Mouse (Mus musculus) liver, embryonic 14.5 days (tissue): ENCODE data around the gene Atxn7l1.

Experiments used
- CTCF ChIP-seq: IDR thresholded peaks from 2 replicates; pipeline ENCODE4 v1.5.1; 2016; ENCODE audit warnings: antibody characterized with exemption, low read depth, control low read depth
- EP300 ChIP-seq: IDR thresholded peaks from 2 replicates; pipeline ENCODE4 v1.6.1; 2016; ENCODE audit warnings: antibody characterized with exemption, low read depth

DNA sequence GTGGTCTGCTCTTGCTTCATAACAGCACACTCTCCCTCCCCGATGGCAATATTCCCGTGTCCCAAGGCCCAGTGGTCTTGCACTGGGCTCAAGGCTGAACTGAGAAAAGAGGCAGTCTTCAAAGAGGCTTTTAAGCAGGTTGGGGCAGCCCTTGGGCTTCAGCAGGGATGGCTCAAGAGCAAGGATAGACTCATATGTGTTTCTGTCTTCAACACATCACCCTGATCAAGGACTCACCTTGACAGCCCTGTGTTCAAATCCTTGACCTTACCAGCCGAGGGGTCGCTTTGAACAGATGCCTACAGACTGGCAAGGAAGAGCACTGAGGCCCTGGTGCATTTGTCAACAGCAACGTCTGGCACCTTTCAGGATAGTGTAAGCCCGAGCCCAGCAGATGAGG, 105.1 kb downstream of the Atxn7l1 start:
- no peak for TF ChIP-seq CTCF
- TF ChIP-seq EP300: no peak
